Mouse (Mus musculus) embryonic fibroblast, embryonic 13.5 days (primary cell): ENCODE measurements around the gene Mocs1. TPM values are rescaled to one million over a fixed set of nuclear protein-coding genes. Genes with fewer than 3 reads are reported as not detected.

Source experiments
- H3K27ac ChIP-seq: 2 replicates; pipeline ENCODE4 v1.5.1; 2012; ENCODE audit warnings: low read length, control low read depth, inconsistent platforms; ENCODE audit not compliant: insufficient read depth
- H3K4me1 ChIP-seq: 2 replicates; pipeline ENCODE4 v1.6.1; 2011; ENCODE audit warnings: low read length; ENCODE audit not compliant: control insufficient read depth, insufficient read depth
- H3K4me3 ChIP-seq: 2 replicates; pipeline ENCODE4 v1.5.1; 2011; ENCODE audit warnings: mild to moderate bottlenecking, control low read depth, low read length; ENCODE audit not compliant: insufficient read depth
- CTCF ChIP-seq: IDR thresholded peaks from 2 replicates; pipeline ENCODE4 v1.5.1; 2011; ENCODE audit warnings: mild to moderate bottlenecking, control low read depth, low read length, moderate library complexity, borderline replicate concordance; ENCODE audit not compliant: insufficient read depth
- POLR2A ChIP-seq: IDR thresholded peaks from 2 replicates; pipeline ENCODE4 v1.6.1; 2011; ENCODE audit warnings: low read depth, mild to moderate bottlenecking, control low read depth, low read length, moderate library complexity
- polyA plus RNA-seq: library from polyadenylated mRNA; stranded (reverse); fragments of >200 nt; gene quantifications from 2 replicates; pipeline ENCODE4 v1.2.4, GENCODE M21; 2011; ENCODE audit warnings: low read depth; ENCODE audit not compliant: missing spikeins, insufficient read length

Gene Mocs1
- polyA plus RNA-seq, 1 experiment: 18.5 TPM

- Histone ChIP-seq H3K4me1 (no peaks in the 10 kb centered on the region), H3K4me3 (no peak overlapping the region), H3K27ac (no peak overlapping the region)
- TF ChIP-seq POLR2A: no peak
- TF ChIP-seq CTCF: no peak
These were observed 15.2 kb upstream of the Mocs1 start for GRCm38 (mm10) chr17:49412974-49413373.

GRCm38 (mm10) chr17:49413554-49413953 is 14.6 kb upstream of the Mocs1 start:
- TF ChIP-seq POLR2A: no peak
- no peak for TF ChIP-seq CTCF
- Histone ChIP-seq H3K27ac (no peak overlapping the region), H3K4me3 (no peak overlapping the region)

GRCm38 (mm10) chr17:49416228-49416627 is 11.9 kb upstream of the Mocs1 start:
- no peak for TF ChIP-seq CTCF
- TF ChIP-seq POLR2A: no peak
- Histone ChIP-seq H3K4me1 (no peaks in the 10 kb centered on the region), H3K27ac (no peak overlapping the region), H3K4me3 (no peak overlapping the region)

More at GRCm38 (mm10) chr17:49413554-49413953, 14.6 kb upstream of the Mocs1 start:
- H3K4me1 ChIP-seq: no peaks in the 10 kb centered on the region

GRCm38 (mm10) chr17:49419813-49420212 is 8.3 kb upstream of the Mocs1 start:
- TF ChIP-seq CTCF: no peak
- TF ChIP-seq POLR2A: no peak
- H3K4me3 ChIP-seq: no peak overlapping the region

GRCm38 (mm10) chr17:49422286-49423066 is 5.7 kb upstream of the Mocs1 start:
- H3K4me1 ChIP-seq: no peaks in the 10 kb centered on the region
- H3K27ac ChIP-seq: no peak overlapping the region
- no peak overlapping the region for H3K4me3 ChIP-seq
- TF ChIP-seq CTCF (no peak), POLR2A (no peak)

More at GRCm38 (mm10) chr17:49419813-49420212, 8.3 kb upstream of the Mocs1 start:
- no peak overlapping the region for H3K27ac ChIP-seq
- no peaks in the 10 kb centered on the region for H3K4me1 ChIP-seq

- H3K4me3 ChIP-seq: no peak overlapping the region
- H3K27ac ChIP-seq: no peak overlapping the region
- no peak for TF ChIP-seq CTCF
- no peak for TF ChIP-seq POLR2A
- no peaks in the 10 kb centered on the region for H3K4me1 ChIP-seq
These were observed 5.2 kb upstream of the Mocs1 start for GRCm38 (mm10) chr17:49423067-49423325.

- Histone ChIP-seq H3K4me1 (no peaks in the 10 kb centered on the region), H3K4me3 (no peak overlapping the region), H3K27ac (no peak overlapping the region)
- no peak for TF ChIP-seq POLR2A
- no peak for TF ChIP-seq CTCF
These were observed 4.3 kb upstream of the Mocs1 start for GRCm38 (mm10) chr17:49423872-49424271.

- H3K4me1 ChIP-seq: peaks cover 12% of the 10 kb centered on the region
- no peak overlapping the region for H3K4me3 ChIP-seq
- H3K27ac ChIP-seq: no peak overlapping the region
- TF ChIP-seq CTCF (no peak), POLR2A (no peak)
These were observed 427 bp upstream of the Mocs1 start for GRCm38 (mm10) chr17:49427631-49428238.

GRCm38 (mm10) chr17:49428751-49429415 is 721 bp downstream of the Mocs1 start:
- 0 out of 2 replicates have a peak, but pooled peaks have one; percentile 26 for TF ChIP-seq POLR2A
- no peak for TF ChIP-seq CTCF
- Histone ChIP-seq H3K4me1 (peaks cover 15% of the 10 kb centered on the region), H3K27ac (no peak overlapping the region), H3K4me3 (peak overlapping the region; percentile 84)
